Mouse (Mus musculus) lung, postnatal 4 days (tissue): ENCODE data around the gene Ccdc33.

Source experiments
- DNase-seq, 2 experiments: peaks; one replicate each; pipeline ENCODE4 v3.0.0; 2021

Ccdc33 gene

DNA sequence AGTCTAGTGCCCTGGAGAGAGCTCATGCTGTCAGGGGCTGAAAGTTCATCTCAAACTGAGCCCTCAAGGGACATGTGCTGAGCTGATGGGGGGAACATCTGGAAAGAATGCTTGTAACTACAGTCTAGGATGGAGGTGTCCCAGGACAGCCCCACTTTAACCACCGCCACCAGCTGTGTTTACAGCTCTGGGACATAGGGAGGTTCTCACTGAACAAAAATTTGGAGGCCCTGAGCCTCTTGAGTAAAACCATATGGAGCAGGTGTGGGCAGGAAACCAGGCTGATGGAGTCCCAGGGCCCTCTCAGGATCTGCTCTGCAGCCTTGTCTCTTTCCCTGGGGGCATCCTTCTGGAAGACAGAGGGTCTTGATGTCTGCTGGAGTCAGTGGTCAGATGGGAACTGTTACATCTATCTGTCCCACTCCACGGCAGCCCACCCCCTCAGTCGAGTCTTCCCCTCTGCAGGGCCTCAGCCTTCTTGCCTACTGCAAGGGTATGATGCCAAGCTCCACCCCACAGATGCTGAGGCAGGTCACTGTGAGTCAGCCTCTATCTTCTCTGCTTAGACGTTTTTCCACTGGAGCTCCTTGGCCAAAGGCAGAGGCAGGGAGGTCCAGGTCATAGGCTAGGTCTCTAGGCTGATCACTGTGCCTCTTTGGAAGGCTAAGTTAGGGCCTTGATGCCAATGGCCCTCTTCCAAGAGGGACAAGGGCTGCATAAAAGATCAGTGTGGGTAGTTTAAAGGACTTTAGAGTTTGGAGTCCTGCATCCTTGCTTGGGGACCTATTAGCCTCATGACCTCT, 26.8 kb downstream of the Ccdc33 start:
- no peak for DNase-seq

- no peak for DNase-seq
These were observed 31.2 kb downstream of the Ccdc33 start for GRCm38 (mm10) chr9:58087277-58087998.

GRCm38 (mm10) chr9:58086861-58087260, 31.8 kb downstream of the Ccdc33 start:
- DNase-seq: no peak

GRCm38 (mm10) chr9:58086203-58086602, 32.4 kb downstream of the Ccdc33 start:
- no peak for DNase-seq

DNA sequence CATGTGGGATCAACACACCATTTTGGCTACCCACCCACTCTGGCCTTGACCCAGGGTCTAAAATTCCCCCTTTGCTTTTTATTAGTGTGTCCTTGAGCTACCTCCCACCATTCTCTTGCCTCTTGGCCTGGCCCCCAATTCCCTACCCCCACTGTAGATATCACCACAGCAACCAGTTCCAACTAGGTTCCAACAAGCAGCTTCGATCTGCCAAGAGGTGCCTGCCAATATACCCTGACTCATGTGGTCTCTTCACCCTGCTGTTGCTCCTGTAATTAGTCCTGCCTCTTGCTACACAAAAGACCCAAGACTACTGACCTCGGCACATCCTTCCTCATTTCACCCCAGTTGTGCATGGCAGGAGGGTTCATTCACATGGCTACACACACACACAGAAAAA, 33.5 kb downstream of the Ccdc33 start:
- no peak for DNase-seq

DNA sequence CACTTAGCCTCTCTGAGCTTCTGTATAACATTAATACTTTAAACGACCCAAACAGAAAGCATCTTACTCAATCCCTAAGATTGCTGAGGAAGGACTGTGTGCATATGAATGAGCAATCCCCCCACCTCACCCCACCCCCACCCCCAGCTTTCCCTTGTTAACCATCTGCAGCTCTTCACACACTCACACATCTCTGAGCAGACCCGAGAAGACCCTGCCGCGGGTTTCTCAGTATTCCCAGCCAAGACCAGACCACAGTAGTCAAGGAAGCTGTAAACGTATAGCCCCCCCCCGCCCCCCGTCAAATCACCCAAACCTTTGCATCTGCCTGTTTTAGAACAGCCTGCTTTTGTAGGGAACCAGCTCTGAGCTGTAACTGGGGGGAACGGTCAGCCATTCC, 34.0 kb downstream of the Ccdc33 start:
- no peak for DNase-seq

DNA sequence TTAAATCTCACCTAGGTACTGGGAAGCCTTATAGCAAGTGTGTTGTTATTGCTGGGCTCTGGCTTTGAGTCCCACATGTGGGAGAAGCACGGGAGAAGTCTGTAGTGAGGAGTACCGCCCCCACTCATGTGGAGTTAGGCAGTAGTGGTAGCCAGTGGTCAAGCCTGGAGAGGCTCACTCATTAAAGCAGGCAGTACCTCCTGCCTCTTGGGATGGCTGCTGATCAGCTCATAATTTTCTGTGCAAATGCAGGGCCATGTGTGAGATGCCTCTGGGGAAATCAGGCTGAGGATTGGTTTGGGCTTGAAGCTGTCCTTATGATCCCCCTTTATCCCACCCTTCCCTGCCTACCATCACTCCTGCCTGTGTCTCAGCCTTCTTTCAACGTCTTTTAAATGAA, 44.1 kb downstream of the Ccdc33 start:
- DNase-seq: no peak

DNA sequence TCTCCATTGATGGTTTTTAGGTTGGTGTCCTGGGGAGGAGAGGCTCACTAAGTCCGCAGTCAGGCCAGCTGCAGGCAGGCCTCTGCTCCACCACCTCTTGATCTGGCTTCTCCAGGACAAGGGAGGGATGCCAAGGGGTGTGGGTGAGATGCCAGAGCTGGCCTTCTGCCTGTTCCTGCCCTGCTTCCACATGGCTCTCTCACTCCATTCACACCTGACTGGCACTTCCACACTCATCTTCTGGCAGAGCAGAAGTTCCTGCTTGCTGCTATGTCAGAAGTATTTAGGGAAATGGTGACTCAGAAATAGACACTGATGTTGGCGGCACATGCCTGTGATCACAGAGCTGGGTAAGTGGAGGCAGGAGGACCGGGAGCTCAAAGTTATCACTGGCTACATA, 51.1 kb downstream of the Ccdc33 start:
- DNase-seq: no peak

GRCm38 (mm10) chr9:58066731-58067095, 51.9 kb downstream of the Ccdc33 start:
- DNase-seq: no peak

GRCm38 (mm10) chr9:58065977-58066730, 52.5 kb downstream of the Ccdc33 start:
- no peak for DNase-seq

DNA sequence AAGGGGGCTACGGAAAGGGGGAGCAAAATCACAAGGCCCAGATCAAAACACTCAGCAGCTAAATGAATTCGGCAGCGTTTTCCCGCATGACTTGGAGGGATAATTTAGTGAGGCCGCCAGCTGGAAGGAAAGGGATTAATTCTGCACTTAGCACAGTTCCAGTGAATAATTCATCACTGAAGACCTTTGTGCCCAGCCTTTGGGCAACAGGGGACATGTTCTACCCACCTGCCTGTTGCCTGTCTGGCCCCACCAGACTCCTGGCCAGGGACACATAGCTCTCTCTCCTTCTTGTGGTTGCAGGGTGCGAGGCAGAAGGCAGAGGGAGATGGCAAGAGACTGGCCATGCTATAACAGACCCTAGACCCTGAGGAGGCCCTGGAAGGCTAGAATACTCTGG, 53.1 kb downstream of the Ccdc33 start:
- no peak for DNase-seq

DNA sequence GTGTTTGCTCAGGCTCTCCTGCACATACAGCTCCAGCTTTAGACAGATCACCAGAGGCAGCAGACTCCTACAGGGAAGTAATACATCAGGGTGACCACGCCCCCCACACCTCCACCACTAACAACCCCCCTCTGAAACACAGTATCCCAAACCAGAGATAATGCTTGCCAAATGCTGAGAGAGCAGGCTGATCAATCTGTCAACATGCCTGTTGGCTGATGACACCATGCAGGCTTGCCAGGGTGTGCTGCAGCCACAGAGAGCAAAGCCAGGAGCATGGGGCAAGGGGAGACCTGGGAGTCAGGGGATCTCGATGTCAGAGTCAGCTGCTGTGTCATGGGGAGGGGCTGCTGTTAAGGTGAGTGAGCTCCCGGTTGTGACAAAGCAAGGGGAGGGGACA, 55.1 kb downstream of the Ccdc33 start, which contains the start of gene Stra6:
Gene Stra6 (plus strand): TSS at position 258 of the 400 bp plus-strand sequence.
- no peak for DNase-seq

- peak; percentile 59 to 73 for DNase-seq
These were observed 57.7 kb downstream of the Ccdc33 start for GRCm38 (mm10) chr9:58060677-58061667.

GRCm38 (mm10) chr9:58059920-58060319, 58.7 kb downstream of the Ccdc33 start:
- DNase-seq: no peak

DNA sequence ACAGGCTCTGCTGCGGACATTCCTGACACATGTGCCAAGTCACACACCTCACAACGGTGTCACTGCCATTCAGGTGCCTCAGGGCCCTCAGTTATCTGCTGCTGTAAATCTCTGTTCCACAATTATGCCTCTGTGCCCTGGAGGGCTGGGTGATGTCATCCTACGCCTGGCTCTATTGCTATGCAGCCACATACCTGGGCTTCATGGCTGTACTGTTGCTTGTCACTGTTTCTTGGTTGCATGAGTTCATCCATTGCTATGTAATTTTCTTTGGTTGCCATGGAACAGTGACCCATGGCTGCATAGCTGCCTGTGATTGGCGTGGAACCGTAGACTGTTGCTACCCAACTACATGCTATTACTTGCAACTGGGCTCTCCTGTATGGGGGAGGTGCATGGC, 63.0 kb downstream of the Ccdc33 start:
- no peak for DNase-seq

GRCm38 (mm10) chr9:58054032-58054431, 64.6 kb downstream of the Ccdc33 start:
- DNase-seq: no peak

DNA sequence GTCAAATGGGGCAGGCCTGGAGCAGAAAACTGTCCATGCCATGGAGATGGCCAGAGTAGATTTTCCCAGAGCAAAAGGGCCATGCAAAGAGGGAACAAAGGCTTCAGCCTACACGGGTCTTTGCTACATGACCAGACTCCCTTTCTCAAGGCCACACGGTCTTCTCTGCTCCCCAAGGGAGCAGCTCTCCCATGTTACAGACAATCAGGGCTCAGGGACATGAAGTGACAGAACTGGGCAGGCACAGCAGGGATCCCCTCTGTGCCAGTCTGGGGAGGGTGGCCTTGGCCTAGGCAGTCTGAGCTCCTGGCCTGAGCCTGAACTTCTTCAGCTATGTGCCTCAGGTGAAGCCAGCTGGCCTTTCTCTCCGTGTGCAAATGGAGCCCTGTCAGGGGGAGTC, 65.1 kb downstream of the Ccdc33 start:
- no peak for DNase-seq

DNA sequence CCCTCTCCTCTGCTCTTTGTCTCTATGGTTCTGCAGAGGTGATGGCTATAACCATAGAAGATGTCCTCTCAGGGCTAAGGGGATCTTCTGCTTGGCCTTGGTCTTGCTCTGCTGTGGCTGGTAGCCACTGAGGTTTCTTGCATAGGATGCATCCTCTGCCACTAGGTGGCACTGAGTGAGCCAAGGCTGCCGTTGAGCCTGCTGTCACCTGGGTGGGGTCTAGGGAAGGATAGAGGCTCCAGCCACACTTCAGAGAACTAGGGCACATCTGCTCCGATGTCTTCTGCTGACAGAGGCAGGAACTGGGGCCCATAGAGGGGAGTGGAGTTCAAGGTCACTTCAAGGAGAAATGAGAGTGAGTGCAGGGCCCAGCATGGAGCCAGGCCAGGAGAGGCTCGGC, 65.5 kb downstream of the Ccdc33 start:
- peak; percentile 43 to 55 for DNase-seq

DNA sequence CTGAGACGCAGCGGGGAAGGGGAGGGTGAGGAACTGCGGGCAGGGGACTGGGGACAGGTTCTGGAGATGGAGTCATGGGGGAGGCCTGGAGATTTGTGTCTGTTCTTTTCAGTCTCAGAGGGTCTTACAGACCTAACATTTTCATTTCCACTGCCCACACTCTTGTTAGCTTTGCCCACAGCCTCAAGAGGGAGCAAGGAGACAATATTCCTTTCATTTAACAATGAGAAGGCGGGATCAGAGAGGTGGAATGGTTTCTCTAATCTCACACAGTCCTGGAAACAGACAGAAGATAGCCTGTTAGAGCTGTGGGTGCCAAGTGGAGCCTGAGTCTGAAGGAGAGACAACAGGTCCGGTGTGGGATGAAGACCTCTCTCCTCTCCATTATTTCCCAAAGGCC, 66.7 kb downstream of the Ccdc33 start:
- DNase-seq: no peak

DNA sequence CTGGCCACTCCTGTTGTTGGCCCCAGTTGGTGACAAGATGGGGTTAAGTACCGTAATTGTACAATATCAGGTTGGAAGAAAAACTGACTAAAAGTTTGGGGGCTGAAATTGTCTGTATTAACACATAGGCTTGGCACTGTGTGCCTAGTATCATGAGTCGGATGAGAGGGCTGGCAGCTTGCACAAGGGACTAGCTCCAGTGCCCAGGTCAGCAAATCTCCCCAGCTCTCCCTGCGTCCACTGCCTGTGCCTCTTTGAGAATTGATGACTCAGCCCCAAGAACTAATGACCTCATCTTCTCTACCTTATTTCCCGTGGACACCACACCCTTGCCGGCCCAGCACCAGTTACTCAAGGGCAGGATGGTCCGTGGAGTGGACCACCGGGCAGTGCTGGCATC, 68.8 kb downstream of the Ccdc33 start:
- no peak for DNase-seq

DNA sequence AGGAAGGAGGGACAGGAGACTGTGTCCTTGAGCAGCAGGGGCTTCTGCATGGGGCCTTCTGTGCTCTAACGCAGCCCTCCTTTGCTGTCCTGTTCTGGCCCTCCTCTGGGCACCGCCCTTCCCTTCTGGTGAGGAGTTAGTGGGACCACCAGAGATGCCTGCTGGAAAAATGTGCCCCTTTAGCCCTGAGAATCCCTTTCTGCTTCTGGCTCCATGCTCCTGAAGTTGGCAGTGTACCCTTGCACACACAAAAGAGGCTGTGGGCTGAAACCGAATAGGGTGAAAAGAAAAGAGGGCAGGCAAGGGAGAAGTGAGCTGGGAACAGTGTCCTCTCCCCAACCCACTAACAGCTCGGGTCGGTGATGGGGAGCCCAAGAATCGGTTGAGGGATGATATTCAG, 69.4 kb downstream of the Ccdc33 start:
- DNase-seq: no peak

GRCm38 (mm10) chr9:58048621-58049020, 70.0 kb downstream of the Ccdc33 start:
- no peak for DNase-seq
